Mouse (Mus musculus) gastrocnemius, postnatal 4 days (tissue): ENCODE measurements around the gene Amz2. TPM values are rescaled to one million over a fixed set of nuclear protein-coding genes. Genes with fewer than 3 reads are reported as not detected.
"Not testable (repeated sequence)": the region's sequence is repeated elsewhere in the genome, so short reads cannot be mapped to it uniquely, and the experiment has no call there.

ENCODE experiments used
- DNase-seq, 2 experiments: peaks; one replicate each; pipeline ENCODE4 v3.0.0; 2021 to 2022; ENCODE audit warnings: low spot score in 2 of 2, mixed read lengths in 2 of 2
- microRNA-seq: library from miRNA; unstranded; fragments of <30 nt; microRNA quantifications from one replicate; pipeline ENCODE4 v1.2.0, GENCODE M21; 2021
- total RNA-seq, 2 experiments: library from RNA; stranded (reverse); gene quantifications; 2 replicates each; pipeline ENCODE4 v1.2.3; 2021

The Amz2 gene
- total RNA-seq, 2 experiments from 2014 or later, result 47.4 to 55.9 TPM

DNA sequence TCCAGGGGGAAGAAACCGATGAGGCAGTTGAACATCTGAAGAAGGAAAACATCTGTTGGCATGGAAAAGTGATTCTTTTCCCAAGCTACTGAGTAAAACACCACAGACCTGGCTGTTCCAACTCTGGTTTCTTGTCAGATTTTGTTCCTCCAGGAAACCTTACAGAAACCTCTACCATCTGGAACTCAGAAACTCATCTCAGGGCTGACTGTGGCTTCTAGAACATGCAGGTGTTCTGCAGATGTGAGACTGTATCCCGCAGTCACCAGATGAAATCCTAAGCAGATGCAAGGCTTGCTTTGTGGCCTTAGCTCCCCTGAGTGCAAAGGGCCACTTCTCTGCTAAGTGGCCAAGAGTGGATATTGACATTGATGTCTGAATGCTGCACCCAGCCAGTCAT is 64.0 kb downstream of the Amz2 start:
- DNase-seq, result no peak

DNA sequence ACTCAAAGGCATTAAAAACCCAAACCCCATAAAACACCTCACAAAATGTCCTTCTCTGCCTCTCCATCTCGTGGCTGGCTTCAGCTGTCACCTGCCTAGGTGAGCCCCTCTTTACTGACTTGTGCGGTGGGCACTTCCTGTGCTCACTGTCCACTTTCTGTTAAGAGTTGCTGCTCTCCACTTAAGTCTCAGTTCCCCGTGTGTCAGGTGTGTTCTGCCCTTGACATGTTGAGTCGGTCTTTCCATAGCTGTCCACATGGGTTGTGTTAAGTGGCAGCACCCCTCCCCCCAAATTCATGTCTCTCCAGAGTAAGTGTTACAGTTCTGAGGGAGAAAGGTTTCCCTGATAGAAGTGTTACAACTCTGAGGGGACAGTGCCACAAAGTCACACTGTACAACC is 66.1 kb downstream of the Amz2 start:
- no peak for DNase-seq

DNA sequence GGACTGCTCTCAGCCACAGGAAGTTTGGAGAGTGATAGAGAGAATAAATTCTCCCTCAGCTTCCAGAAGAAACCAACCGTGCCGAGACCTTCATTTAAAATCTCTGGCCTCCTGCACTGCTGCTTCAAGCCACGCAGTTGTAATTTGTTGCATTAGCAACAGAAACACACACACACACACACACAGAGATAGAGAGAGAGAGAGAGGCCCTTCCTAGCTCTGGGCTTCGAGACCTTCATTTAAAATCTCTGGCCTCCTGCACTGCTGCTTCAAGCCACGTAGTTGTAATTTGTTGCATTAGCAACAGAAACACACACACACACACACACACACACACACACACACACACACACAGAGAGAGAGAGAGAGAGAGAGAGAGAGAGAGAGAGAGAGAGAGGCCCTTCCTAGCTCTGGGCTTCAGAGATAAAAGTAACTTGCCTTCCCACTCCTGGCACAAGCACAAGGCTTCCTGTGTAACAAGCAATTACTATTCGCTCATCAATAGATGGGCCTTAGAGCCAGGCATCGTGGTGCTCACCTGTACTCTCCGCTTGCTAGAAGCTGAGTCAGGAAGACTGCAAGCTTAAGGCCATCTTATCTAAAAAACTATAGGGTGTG is 67.2 kb downstream of the Amz2 start:
- DNase-seq, result not testable (repeated sequence)

DNA sequence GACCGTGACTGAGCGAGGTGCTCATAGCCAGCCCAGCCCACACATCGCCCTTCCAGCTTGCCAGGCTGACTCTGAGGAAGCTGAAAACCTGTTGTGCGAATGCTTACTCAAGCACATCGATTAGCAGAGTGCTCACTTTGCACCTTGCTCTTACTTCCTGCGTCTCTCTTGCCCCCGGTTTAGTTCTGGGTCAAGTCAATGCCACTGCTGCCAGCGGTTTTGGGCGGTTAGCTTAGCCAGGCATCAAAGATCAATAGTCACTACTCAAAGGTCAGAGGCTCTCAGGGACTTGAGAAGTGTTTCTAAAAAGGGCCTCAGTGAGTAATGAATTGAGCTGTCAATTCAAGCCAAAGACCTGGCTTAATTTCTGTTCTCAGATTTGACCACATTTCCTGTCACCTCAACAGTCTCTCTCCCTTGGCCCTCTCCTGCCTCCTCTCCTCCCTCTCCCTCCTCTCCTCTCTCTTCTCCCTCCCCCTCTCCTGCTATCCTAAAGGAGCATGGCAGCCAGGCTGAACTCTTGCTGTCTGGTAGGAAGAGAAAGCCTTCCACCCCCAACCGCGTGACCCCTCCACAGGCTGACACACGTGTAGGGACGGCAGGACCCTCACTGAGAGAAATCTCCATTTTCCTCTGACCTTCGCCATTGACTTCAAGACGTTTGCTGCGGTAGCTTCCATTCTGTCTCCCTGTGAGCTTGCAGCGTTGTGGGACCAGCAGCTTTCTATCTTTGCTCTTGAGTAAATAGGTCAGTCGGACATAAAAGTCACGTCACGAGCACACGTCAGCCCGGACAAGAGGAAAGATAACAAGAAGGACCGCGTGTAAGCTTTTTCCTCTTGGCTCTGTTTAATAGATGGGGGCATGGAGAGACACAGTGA is 69.4 kb downstream of the Amz2 start:
- DNase-seq, result no peak

DNA sequence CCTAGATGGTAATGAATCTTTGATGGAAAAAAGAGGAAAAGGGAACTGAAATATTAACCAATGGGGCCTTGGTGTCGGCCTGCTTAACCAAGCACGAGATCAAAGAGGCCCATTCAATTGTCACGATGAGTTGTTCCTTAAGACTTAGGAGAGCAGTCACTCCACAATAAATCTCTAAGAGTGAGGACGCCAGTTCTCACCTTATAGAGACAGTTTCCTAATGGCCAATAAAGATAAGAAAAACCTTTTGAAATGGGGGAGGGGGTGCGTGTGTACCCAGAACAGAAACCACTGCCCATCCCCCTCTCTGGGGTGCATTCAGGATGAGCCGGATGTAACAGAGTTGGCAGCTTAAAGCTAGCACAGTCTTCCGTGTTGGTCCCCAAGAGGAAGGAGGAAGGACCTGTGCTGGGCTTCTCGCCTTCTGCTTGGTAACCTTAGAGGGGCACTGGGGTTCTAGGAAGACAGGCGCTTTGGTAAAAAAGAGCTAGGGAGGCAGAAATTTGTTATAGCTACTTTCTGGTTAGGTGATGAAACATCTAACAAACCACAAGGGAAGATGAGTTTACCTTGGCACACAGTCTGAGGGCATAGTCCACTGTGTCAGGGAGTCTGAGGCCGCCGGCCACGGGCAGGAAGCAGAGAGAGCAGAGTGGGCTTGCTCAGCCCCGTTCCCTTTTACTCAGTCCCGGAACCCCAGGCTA is 70.2 kb downstream of the Amz2 start:
- no peak for DNase-seq

DNA sequence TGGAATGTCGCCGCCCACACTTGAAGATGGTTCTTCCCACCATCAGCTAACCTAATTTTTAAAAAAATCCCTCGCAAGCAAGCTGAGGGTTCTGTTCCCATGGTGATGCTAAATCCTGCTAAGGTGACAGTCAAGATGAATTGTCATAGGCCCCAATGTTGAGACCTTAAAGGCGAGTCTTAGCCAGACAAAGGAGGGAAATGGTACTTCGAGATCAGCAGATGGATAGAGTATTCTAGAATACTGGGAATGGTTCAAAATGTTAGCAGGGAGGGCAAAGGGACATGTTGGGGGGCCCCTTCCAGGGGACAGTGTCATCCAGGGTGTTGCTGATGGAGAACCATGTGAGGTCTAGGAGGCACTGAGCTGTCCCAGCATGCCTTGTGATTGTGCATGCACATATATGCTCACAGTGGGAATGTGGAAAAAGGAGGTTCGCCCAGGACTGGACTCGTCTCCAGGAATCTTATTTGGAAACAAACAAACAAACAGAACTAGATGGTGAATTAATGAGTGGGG is 70.8 kb downstream of the Amz2 start:
- DNase-seq, result no peak

DNA sequence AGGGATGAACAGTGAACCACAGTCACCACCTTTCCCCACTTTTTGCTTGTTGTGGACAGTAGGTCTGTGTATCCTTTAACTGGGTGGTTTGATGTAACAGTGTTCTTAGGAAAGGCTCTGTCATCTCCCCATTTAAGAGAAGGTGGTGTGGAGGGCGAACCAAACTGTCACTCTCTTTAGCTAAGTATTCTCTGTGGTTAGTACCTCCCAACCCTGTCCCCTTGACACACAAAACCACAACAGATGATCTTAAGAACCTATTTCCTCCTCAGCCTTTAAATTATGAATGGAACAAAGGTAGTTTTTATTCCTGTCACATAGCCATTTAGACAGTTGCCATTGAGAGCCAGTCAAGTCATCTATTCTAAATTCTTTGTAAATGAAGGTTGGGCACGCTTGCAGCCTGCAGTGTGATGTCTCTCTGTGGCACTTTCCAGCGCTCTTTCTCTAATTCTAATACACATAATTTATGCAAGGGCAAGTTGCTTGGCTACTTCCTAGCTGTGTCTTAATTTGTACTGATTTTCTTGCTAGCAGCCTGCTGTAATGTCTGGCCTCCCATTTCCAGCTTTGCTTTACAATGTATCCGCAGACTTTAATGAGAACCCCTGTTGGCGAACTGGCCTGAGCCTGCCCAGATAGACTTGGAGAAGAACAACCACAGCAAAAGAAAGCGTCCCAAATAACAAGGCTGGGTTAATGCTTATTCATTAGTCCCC is 71.4 kb downstream of the Amz2 start:
- DNase-seq, result no peak

DNA sequence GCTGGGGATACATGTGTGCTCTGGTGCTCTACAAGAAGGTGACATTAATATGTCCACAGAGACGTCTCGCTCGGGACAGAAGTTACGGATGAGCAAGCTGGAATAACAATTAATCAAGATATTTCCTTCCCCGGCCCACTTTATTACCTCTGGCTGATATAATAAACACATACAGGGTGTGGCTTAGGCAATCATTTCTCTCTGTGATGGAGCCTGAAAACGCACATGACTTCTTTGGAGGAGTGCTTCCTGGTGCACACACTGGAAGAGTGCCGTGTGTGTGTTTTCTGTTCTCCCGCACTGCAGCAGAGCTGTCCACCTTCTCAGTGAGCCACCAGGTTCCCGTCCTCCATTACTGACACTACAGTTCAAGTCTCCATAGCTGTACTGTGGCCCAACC is 72.2 kb downstream of the Amz2 start:
- DNase-seq, result no peak

DNA sequence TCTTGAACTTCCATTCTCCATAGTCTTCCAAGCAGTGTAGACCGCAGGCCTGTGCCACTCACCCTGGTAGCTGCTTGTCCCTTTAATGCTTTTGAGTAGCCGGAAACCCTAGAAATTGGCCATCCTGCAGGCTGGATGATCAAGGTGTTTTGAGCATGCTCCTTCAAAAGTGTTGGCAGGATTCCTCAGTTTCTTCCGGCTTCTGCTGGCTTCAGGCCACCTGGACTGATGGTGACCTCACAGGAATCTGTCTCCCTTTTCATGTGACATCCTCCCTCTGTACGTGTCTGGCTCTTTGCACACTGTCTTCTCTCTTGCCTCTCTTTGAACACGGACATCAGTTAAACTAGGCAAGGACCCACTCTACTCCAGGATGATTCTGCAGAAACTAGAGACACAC is 74.5 kb downstream of the Amz2 start:
- DNase-seq, result no peak

Small RNA genes within 50 kb of the gene (microRNA-seq; reads per million reads assigned to microRNA genes)
- gene Gm25540, result not detected

Other genes starting within 250 kb of the Amz2 start
- gene Rgs9, start 127.8 kb upstream of the Amz2 start, total RNA-seq, result 1 to 10 TPM; 1.8 to 1.9 TPM
- 10 to 100 TPM; 47.3 to 54.5 TPM for gene Gna13, start 63.1 kb upstream of the Amz2 start, total RNA-seq
- gene 9930022D16Rik, start 12.0 kb upstream of the Amz2 start, total RNA-seq, result not detected
- 10 to 100 TPM; 11.3 to 12.4 TPM for gene Arsg, start 47.4 kb downstream of the Amz2 start, total RNA-seq
- gene Slc16a6, start 47.7 kb downstream of the Amz2 start, total RNA-seq, result 10 to 100 TPM; 16.8 to 17.6 TPM
- 10 to 100 TPM; 71.1 to 86.4 TPM for gene Wipi1, start 186.0 kb downstream of the Amz2 start, total RNA-seq
- 100 to 1,000 TPM; 380 to 385 TPM for gene Prkar1a, start 223.5 kb downstream of the Amz2 start, total RNA-seq